Mouse (Mus musculus): Measurements from ENCODE around the gene Gm3173. TPM values are rescaled to one million over a fixed set of nuclear protein-coding genes. Genes with fewer than 3 reads are reported as not detected.
"Not testable (repeated sequence)": the region's sequence is repeated elsewhere in the genome, so short reads cannot be mapped to it uniquely, and the experiment has no call there.

Gene Gm3173
- total and polyA plus RNA-seq, 3 experiments = not detected

DNA sequence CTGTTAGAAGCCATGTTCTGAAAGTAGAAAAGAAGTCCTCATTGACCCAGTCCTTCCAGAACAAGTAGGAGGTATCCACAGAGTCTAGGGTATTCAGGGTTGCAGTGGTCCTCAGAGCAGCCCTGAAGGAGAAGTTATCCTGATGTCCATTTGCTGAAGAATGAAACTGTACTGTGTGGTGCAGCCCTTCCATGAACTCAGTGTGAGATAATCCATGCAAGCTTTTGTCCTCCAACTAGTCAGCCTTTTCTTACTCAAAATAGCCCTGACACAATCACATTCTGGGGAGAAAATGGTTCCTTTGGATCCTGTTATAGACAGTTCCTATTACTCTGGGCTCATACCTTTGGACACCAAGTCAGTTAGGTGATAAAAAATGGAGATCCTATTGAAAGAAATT, 27.0 kb upstream of the Gm3173 start:
- H3K79me2 ChIP-seq (ENCODE audit: control insufficient read depth, insufficient read depth, low read length, poor library complexity) = not testable (repeated sequence)

DNA sequence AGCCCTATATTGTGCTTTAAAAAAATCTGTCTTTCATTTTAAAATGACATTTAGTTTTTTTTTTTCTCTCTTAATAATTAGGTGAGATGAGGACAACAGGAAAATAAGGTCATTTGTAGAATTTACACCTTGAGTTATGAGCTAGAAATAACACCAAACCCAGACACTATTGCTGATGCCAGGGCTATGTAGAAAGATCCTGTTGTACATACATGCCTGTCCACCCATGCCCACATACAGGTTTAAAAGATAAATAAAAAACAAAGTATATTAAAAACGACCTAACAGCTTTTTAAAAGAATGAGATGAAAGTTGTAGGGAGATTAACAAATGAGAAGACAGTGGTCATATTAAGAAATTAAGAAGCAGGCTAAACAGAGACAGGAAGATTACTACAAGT, 20.9 kb upstream of the Gm3173 start:
- not testable (repeated sequence) for DNase-seq (ENCODE audit: low read depth, low spot score); H3K4me1 ChIP-seq (ENCODE audit: control insufficient read depth in 1 of 2, insufficient read depth in 2 of 2, low read length in 2 of 2); H3K27ac ChIP-seq (ENCODE audit: control insufficient read depth, low read depth, low read length); H3K36me3 ChIP-seq (ENCODE audit: control insufficient read depth in 1 of 2, insufficient read depth in 2 of 2, low read length in 2 of 2); H3K9me3 ChIP-seq (replicated peaks; ENCODE audit: insufficient read depth, low read length); H3K27me3 ChIP-seq (ENCODE audit: control insufficient read depth in 1 of 2, insufficient read depth in 2 of 2, low read length in 2 of 2); H3K9ac ChIP-seq (ENCODE audit: control insufficient read depth, low read depth, low read length, poor library complexity, severe bottlenecking); H3K79me2 ChIP-seq (ENCODE audit: control insufficient read depth, insufficient read depth, low read length, poor library complexity); H3K4me3 ChIP-seq (ENCODE audit: control insufficient read depth in 1 of 2, insufficient read depth in 1 of 2, low read depth in 2 of 2, low read length in 2 of 2)

More for the DNA sequence above, 27.0 kb upstream of the Gm3173 start:
- not testable (repeated sequence) for H3K27ac ChIP-seq (ENCODE audit: control insufficient read depth, low read depth, low read length); H3K9ac ChIP-seq (ENCODE audit: control insufficient read depth, low read depth, low read length, poor library complexity, severe bottlenecking); H3K9me3 ChIP-seq (replicated peaks; ENCODE audit: insufficient read depth, low read length); DNase-seq (ENCODE audit: low read depth, low spot score); H3K4me3 ChIP-seq (ENCODE audit: control insufficient read depth in 1 of 2, insufficient read depth in 1 of 2, low read depth in 2 of 2, low read length in 2 of 2); H3K36me3 ChIP-seq (ENCODE audit: control insufficient read depth in 1 of 2, insufficient read depth in 2 of 2, low read length in 2 of 2); H3K4me1 ChIP-seq (ENCODE audit: control insufficient read depth in 1 of 2, insufficient read depth in 2 of 2, low read length in 2 of 2); H3K27me3 ChIP-seq (ENCODE audit: control insufficient read depth in 1 of 2, insufficient read depth in 2 of 2, low read length in 2 of 2)

DNA sequence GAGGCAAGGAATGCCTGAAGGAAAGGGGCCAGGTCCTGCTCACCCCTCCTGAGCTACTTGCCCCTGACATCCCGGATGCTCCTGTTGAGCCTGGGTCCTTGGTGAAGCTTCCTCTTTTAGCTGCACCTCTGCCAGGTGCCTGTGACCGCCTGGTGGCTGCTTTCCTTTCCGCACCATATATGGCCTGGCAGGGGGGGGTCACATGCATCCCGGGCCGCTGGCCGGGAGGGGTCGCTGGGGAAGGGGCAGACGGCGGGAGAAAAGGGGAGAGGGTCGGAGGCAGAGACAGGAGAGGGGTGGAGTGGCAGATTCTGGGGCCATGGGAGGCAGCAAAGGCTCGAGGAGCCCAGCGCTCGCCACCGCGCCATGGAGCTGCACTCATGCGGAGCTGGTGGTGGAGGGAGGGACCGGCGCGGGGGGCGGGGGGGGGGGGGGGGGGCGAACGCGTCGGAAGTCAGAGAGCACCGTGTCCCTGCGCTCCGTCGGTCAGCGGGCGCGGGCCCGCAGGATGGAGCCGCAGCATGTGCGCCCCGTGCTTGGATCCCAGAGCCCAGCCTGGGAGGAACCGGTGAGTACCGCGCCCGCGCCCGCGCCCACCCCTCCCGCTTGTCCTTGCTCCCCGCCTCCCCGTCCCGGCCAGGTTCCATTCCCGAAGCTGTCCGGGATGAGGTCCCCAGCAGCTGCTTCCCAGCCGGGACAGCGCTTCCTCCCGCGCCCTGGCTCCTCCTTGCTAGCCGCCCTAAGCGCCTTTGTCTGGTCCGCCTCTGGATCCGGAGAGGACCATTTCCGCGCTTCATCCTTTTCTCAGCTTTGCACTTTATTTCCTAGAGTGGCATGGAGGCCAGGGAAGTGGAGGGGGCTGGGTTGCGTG, 15.6 kb upstream of the Gm3173 start, which contains the start of gene Gm3164:
Gene Gm3164 (plus strand): TSS at position 484 of the 871 bp plus-strand sequence.
- not testable (repeated sequence) for H3K79me2 ChIP-seq (ENCODE audit: control insufficient read depth, insufficient read depth, low read length, poor library complexity); H3K9ac ChIP-seq (ENCODE audit: control insufficient read depth, low read depth, low read length, poor library complexity, severe bottlenecking); H3K4me1 ChIP-seq (ENCODE audit: control insufficient read depth in 1 of 2, insufficient read depth in 2 of 2, low read length in 2 of 2); H3K27me3 ChIP-seq (ENCODE audit: control insufficient read depth in 1 of 2, insufficient read depth in 2 of 2, low read length in 2 of 2); H3K27ac ChIP-seq (ENCODE audit: control insufficient read depth, low read depth, low read length); H3K9me3 ChIP-seq (replicated peaks; ENCODE audit: insufficient read depth, low read length); H3K36me3 ChIP-seq (ENCODE audit: control insufficient read depth in 1 of 2, insufficient read depth in 2 of 2, low read length in 2 of 2); H3K4me3 ChIP-seq (ENCODE audit: control insufficient read depth in 1 of 2, insufficient read depth in 1 of 2, low read depth in 2 of 2, low read length in 2 of 2); DNase-seq (ENCODE audit: low read depth, low spot score)

DNA sequence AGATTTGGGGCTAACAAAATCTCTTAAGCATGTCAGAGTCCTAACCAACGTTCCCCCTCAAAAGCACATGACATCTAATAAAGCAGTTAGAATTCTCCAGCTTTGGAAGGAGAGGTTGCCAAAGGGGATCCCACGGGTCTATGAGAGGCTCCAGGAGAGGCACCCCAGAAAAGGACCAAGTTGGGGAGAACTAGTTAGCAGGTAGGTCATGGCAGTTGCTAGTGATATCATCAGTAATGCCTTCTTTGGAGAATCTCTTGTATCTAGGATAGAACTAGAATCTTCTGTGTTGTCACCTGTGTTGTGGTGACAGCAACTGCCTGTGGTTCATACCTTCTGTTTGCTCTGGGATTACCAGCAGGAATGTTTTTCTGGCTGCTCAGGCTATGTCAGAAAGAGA, 50.7 kb downstream of the Gm3173 start, which contains the start of gene Gm3182:
Gene Gm3182 (plus strand): TSS at position 301 of the 400 bp plus-strand sequence.
- DNase-seq (ENCODE audit: low read depth, low spot score); H3K4me1 ChIP-seq (ENCODE audit: control insufficient read depth in 1 of 2, insufficient read depth in 2 of 2, low read length in 2 of 2); H3K27me3 ChIP-seq (ENCODE audit: control insufficient read depth in 1 of 2, insufficient read depth in 2 of 2, low read length in 2 of 2); H3K4me3 ChIP-seq (ENCODE audit: control insufficient read depth in 1 of 2, insufficient read depth in 1 of 2, low read depth in 2 of 2, low read length in 2 of 2); H3K79me2 ChIP-seq (ENCODE audit: control insufficient read depth, insufficient read depth, low read length, poor library complexity); H3K27ac ChIP-seq (ENCODE audit: control insufficient read depth, low read depth, low read length); H3K9me3 ChIP-seq (replicated peaks; ENCODE audit: insufficient read depth, low read length); H3K9ac ChIP-seq (ENCODE audit: control insufficient read depth, low read depth, low read length, poor library complexity, severe bottlenecking); H3K36me3 ChIP-seq (ENCODE audit: control insufficient read depth in 1 of 2, insufficient read depth in 2 of 2, low read length in 2 of 2): not testable (repeated sequence)

DNA sequence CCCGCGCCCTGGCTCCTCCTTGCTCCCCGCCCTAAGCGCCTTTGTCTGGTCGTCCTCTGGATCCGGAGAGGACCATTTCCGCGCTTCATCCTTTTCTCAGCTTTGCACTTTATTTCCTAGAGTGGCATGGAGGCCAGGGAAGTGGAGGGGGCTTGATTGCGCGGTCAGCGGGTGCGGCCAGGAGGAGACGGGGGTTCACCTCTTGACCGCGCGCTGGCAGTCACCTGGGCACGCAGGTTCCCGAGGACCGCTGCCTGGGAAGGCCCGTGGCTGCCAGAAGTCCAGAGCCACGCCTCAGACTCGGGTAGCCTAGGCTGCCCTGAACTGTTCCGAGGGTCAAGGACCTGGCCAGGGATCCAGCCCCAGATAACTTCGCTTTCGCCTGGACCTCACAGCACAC, 68.6 kb downstream of the Gm3173 start:
- H3K4me3 ChIP-seq (ENCODE audit: control insufficient read depth in 1 of 2, insufficient read depth in 1 of 2, low read depth in 2 of 2, low read length in 2 of 2); H3K27me3 ChIP-seq (ENCODE audit: control insufficient read depth in 1 of 2, insufficient read depth in 2 of 2, low read length in 2 of 2); H3K79me2 ChIP-seq (ENCODE audit: control insufficient read depth, insufficient read depth, low read length, poor library complexity); DNase-seq (ENCODE audit: low read depth, low spot score); H3K27ac ChIP-seq (ENCODE audit: control insufficient read depth, low read depth, low read length); H3K36me3 ChIP-seq (ENCODE audit: control insufficient read depth in 1 of 2, insufficient read depth in 2 of 2, low read length in 2 of 2); H3K9me3 ChIP-seq (replicated peaks; ENCODE audit: insufficient read depth, low read length); H3K4me1 ChIP-seq (ENCODE audit: control insufficient read depth in 1 of 2, insufficient read depth in 2 of 2, low read length in 2 of 2); H3K9ac ChIP-seq (ENCODE audit: control insufficient read depth, low read depth, low read length, poor library complexity, severe bottlenecking): not testable (repeated sequence)

DNA sequence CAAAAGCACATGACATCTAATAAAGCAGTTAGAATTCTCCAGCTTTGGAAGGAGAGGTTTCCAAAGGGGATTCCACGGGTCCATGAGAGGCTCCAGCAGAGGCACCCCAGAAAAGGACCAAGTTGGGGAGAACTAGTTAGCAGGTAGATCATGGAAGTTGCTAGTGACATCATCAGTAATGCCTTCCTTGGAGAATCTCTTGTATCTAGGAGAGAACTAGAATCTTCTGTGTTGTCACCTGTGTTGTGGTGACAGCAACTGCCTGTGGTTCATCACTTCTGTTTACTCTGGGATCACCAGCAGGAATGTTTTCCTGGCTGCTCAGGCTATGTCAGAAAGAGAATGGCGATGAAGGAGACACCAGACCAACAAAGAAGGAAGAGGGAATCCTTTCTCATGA, 124.3 kb downstream of the Gm3173 start, which contains the start of gene Gm3047:
Gene Gm3047 (plus strand): TSS at position 301 of the 400 bp plus-strand sequence.
- not testable (repeated sequence) for H3K27ac ChIP-seq (ENCODE audit: control insufficient read depth, low read depth, low read length); H3K36me3 ChIP-seq (ENCODE audit: control insufficient read depth in 1 of 2, insufficient read depth in 2 of 2, low read length in 2 of 2); H3K4me1 ChIP-seq (ENCODE audit: control insufficient read depth in 1 of 2, insufficient read depth in 2 of 2, low read length in 2 of 2); H3K27me3 ChIP-seq (ENCODE audit: control insufficient read depth in 1 of 2, insufficient read depth in 2 of 2, low read length in 2 of 2); H3K79me2 ChIP-seq (ENCODE audit: control insufficient read depth, insufficient read depth, low read length, poor library complexity); H3K9me3 ChIP-seq (replicated peaks; ENCODE audit: insufficient read depth, low read length); H3K4me3 ChIP-seq (ENCODE audit: control insufficient read depth in 1 of 2, insufficient read depth in 1 of 2, low read depth in 2 of 2, low read length in 2 of 2); DNase-seq (ENCODE audit: low read depth, low spot score); H3K9ac ChIP-seq (ENCODE audit: control insufficient read depth, low read depth, low read length, poor library complexity, severe bottlenecking)

Measured in MEL (cell line).